Mouse (Mus musculus): ENCODE results near the gene Traf4.

DNA sequence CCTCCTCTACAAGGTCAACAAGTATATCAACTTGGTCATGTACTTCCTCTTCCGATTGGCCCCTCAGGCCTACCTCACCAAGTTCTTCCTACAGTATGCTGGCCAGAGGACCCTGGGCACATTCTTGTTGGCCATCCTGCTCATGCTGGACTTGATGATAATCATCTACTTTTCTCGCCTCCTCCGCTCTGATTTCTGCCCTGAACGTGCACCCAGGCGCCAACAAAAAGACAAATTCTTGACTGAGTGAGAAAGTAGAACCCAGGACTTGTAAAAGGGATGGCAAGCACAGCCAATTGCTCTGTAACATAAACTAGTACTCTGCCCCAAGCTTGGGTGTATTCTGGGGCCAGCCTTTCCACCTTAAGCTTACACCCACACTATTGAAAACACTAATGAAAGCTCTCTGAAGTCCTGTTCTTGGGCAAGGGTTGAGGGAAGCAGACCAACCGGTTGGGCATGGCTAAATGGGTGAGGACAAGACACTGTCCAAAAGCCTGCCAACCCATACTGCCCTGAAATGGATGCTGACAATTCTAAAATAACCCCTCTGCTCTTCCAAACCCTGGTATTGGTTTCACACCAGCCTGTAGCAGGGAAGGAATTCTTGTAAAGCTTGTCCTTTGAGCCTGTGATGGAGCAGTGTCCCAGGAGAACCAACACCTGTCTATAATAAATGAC lies 14.8 kb upstream of the Traf4 start:
- TF ChIP-seq CTCF (IDR thresholded peaks at IDR 0.05; ENCODE audit: control insufficient read depth, insufficient read depth, insufficient read length) (no peak), MYOG (IDR thresholded peaks at IDR 0.05; ENCODE audit: control insufficient read depth, extremely low read depth, insufficient read length) (no peak), USF1 (IDR thresholded peaks at IDR 0.05; ENCODE audit: low read depth) (no peak), CEBPB (IDR thresholded peaks at IDR 0.05; ENCODE audit: low read depth) (no peak)
